Mouse (Mus musculus) CH12.LX (cell line): ENCODE measurements around the gene Gm21060. TPM values are rescaled to one million over a fixed set of nuclear protein-coding genes. Genes with fewer than 3 reads are reported as not detected.
"Not testable (repeated sequence)": the region's sequence is repeated elsewhere in the genome, so short reads cannot be mapped to it uniquely, and the experiment has no call there.

ENCODE experiments used
- DNase-seq: peaks from one replicate; pipeline ENCODE4 v3.0.0-alpha.2; 2013; ENCODE audit errors: extremely low read depth
- H3K27ac ChIP-seq: 2 replicates; pipeline ENCODE4 v1.5.1; 2012; ENCODE audit warnings: low read depth, mild to moderate bottlenecking, control low read depth, moderate library complexity; ENCODE audit not compliant: insufficient read depth
- H3K27me3 ChIP-seq: replicated peaks from 2 replicates; pipeline ENCODE3; 2012; ENCODE audit warnings: inconsistent platforms
- H3K36me3 ChIP-seq, 2 experiments: replicated peaks in 1 of 2; 2 replicates each; pipeline versions ENCODE3 to v1.6.1; 2012; ENCODE audit warnings: inconsistent platforms in 1 of 2, low read length in 1 of 2, mild to moderate bottlenecking in 1 of 2, mixed read lengths in 1 of 2, moderate library complexity in 1 of 2; ENCODE audit not compliant: control insufficient read depth in 1 of 2, insufficient read depth in 1 of 2
- H3K4me1 ChIP-seq, 2 experiments: 2 replicates each; pipeline ENCODE4 v1.6.1; 2012; ENCODE audit warnings: inconsistent platforms in 1 of 2, moderate library complexity in 1 of 2; ENCODE audit not compliant: insufficient read depth in 2 of 2, control insufficient read depth in 1 of 2
- H3K4me2 ChIP-seq: 2 replicates; pipeline ENCODE4 v1.6.1; 2012; ENCODE audit warnings: low read depth, mild to moderate bottlenecking, control low read depth; ENCODE audit not compliant: poor library complexity, insufficient read depth, severe bottlenecking
- H3K4me3 ChIP-seq, 3 experiments: fragments of 150-350 bp in 1 of 3; sonication (generic) in 1 of 3; replicated peaks in 1 of 3; 2 replicates each; pipeline versions ENCODE3 to v1.5.1; 2011 to 2012; ENCODE audit warnings: low read depth in 2 of 3, low read length in 2 of 3, mild to moderate bottlenecking in 2 of 3, moderate library complexity in 2 of 3, control low read depth in 1 of 3, improper control_type of control experiment in 1 of 3, inconsistent platforms in 1 of 3, mixed read lengths in 1 of 3; ENCODE audit not compliant: poor library complexity in 1 of 3
- H3K79me2 ChIP-seq: replicated peaks from 2 replicates; pipeline ENCODE4 v1.6.1; 2012; ENCODE audit warnings: mild to moderate bottlenecking, moderate library complexity; ENCODE audit not compliant: control insufficient read depth, poor library complexity, insufficient read depth, severe bottlenecking; ENCODE audit errors: extremely low read depth
- H3K9ac ChIP-seq: 2 replicates; pipeline ENCODE4 v1.6.1; 2012; ENCODE audit warnings: low read depth, mild to moderate bottlenecking, control low read depth, moderate library complexity; ENCODE audit not compliant: insufficient read depth
- H3K9me3 ChIP-seq: replicated peaks from 2 replicates; pipeline ENCODE3; 2012; ENCODE audit warnings: low read length, inconsistent platforms, mixed read lengths
- BHLHE40 ChIP-seq: IDR thresholded peaks from 2 replicates; pipeline ENCODE4 v1.6.1; 2011; ENCODE audit warnings: mild to moderate bottlenecking, low read depth, low read length, improper control_type of control experiment
- CHD1 ChIP-seq: IDR thresholded peaks from 2 replicates; pipeline ENCODE4 v1.6.1; 2012; ENCODE audit warnings: low read depth, low read length, improper control_type of control experiment, inconsistent platforms
- CTCF ChIP-seq, 2 experiments: IDR thresholded peaks in 1 of 2; conservative IDR thresholded peaks in 1 of 2; 2 replicates each; pipeline ENCODE4 v1.5.1; 2011 to 2012; ENCODE audit warnings: low read depth in 2 of 2, low read length in 2 of 2, improper control_type of control experiment in 1 of 2, inconsistent platforms in 1 of 2, mild to moderate bottlenecking in 1 of 2, moderate library complexity in 1 of 2
- ELF1 ChIP-seq: IDR thresholded peaks from 2 replicates; pipeline ENCODE4 v1.6.1; 2014; ENCODE audit warnings: low read depth, mild to moderate bottlenecking, inconsistent platforms, low read length, improper control_type of control experiment
- EP300 ChIP-seq: IDR thresholded peaks from 2 replicates; pipeline ENCODE4 v1.6.1; 2011; ENCODE audit warnings: low read length, improper control_type of control experiment
- ETS1 ChIP-seq: conservative IDR thresholded peaks from 2 replicates; pipeline ENCODE4 v1.6.1; 2012; ENCODE audit warnings: low read depth, mild to moderate bottlenecking, inconsistent platforms, low read length, improper control_type of control experiment, moderate library complexity
- JUN ChIP-seq: IDR thresholded peaks from 2 replicates; pipeline ENCODE4 v1.6.1; 2011; ENCODE audit warnings: low read depth, mild to moderate bottlenecking, low read length, improper control_type of control experiment, moderate library complexity; ENCODE audit not compliant: insufficient read depth
- JUND ChIP-seq: conservative IDR thresholded peaks from 2 replicates; pipeline ENCODE4 v1.6.1; 2011; ENCODE audit warnings: low read depth, low read length, improper control_type of control experiment
- MAX ChIP-seq: IDR thresholded peaks from 2 replicates; pipeline ENCODE4 v1.6.1; 2011; ENCODE audit warnings: low read length, improper control_type of control experiment
- MXI1 ChIP-seq: IDR thresholded peaks from 2 replicates; pipeline ENCODE4 v1.6.1; 2011; ENCODE audit warnings: mild to moderate bottlenecking, low read depth, low read length, improper control_type of control experiment
- MYC ChIP-seq: IDR thresholded peaks from 2 replicates; pipeline ENCODE4 v1.6.1; 2011; ENCODE audit warnings: low read depth, mild to moderate bottlenecking, improper control_type of control experiment, low read length
- NELFE ChIP-seq: IDR thresholded peaks from 2 replicates; pipeline ENCODE4 v1.6.1; 2011; ENCODE audit warnings: low read depth, low read length, improper control_type of control experiment
- NRF1 ChIP-seq: IDR thresholded peaks from 2 replicates; pipeline ENCODE4 v1.6.1; 2014; ENCODE audit warnings: low read depth, mild to moderate bottlenecking, inconsistent platforms, low read length, improper control_type of control experiment, moderate library complexity
- POLR2A ChIP-seq: IDR thresholded peaks from 2 replicates; pipeline ENCODE4 v1.6.1; 2011; ENCODE audit warnings: low read depth, mild to moderate bottlenecking, improper control_type of control experiment, low read length
- RAD21 ChIP-seq: IDR thresholded peaks from 2 replicates; pipeline ENCODE4 v1.6.1; 2011; ENCODE audit warnings: low read depth, mild to moderate bottlenecking, low read length, improper control_type of control experiment, moderate library complexity
- SIN3A ChIP-seq: IDR thresholded peaks from 2 replicates; pipeline ENCODE4 v1.6.1; 2012; ENCODE audit warnings: low read length, improper control_type of control experiment, inconsistent platforms
- TBP ChIP-seq: conservative IDR thresholded peaks from 2 replicates; pipeline ENCODE4 v1.6.1; 2011; ENCODE audit warnings: low read depth, low read length, improper control_type of control experiment
- TCF12 ChIP-seq: IDR thresholded peaks from 2 replicates; pipeline ENCODE4 v1.6.1; 2014; ENCODE audit warnings: low read depth, mild to moderate bottlenecking, inconsistent platforms, low read length, improper control_type of control experiment
- USF1 ChIP-seq: IDR thresholded peaks from 2 replicates; pipeline ENCODE4 v1.6.1; 2014; ENCODE audit warnings: low read depth, mild to moderate bottlenecking, inconsistent platforms, low read length, improper control_type of control experiment
- ZMIZ1 ChIP-seq: IDR thresholded peaks from 2 replicates; pipeline ENCODE4 v1.6.1; 2012; ENCODE audit warnings: low read depth, mild to moderate bottlenecking, inconsistent platforms, low read length, improper control_type of control experiment
- dilution Hi-C: fragments of 300-500 bp; cut with MboI; formaldehyde crosslinking; loops from 2 replicates; pipeline ENCODE4 v1.14.3; 2020; ENCODE audit warnings: low sequenced_read_pairs; ENCODE audit not compliant: extremely low pct_unique_long_range_greater_than_20kb, extremely low pct_ligation_motif_present
- in situ Hi-C: fragments of 300-500 bp; cut with MboI; formaldehyde crosslinking; loops from 3 replicates; pipeline ENCODE4 v1.14.3; 2019; ENCODE audit warnings: low sequenced_read_pairs, low pct_ligation_motif_present, low pct_unique_long_range_greater_than_20kb, mixed read lengths
- polyA plus RNA-seq: library from polyadenylated mRNA; unstranded; fragments of >175 nt; gene quantifications from 2 replicates; pipeline ENCODE4 v1.2.1, GENCODE M21; 2012; ENCODE audit warnings: low read depth; ENCODE audit not compliant: insufficient read length
- total RNA-seq, 2 experiments: library from RNA; depleted of rRNA; stranded (reverse); fragments of 300-350 nt in 1 of 2; fragments of >200 nt in 1 of 2; gene quantifications; 2 replicates each; pipeline ENCODE4 v1.2.3; 2012 to 2014

The Gm21060 gene
- total and polyA plus RNA-seq, 3 experiments = 3.0 TPM; not detected in 2

GRCm38 (mm10) chr19:61312400-61312799 lies 15.5 kb upstream of the Gm21060 start:
- Histone ChIP-seq H3K27ac (peak overlapping the region; percentile 70), H3K4me3 (peak overlapping the region in 1 of 3 experiments; percentile 51), H3K9ac (peak overlapping the region; percentile 41; the same call in 1 of the 2 replicates), H3K4me2 (peak overlapping the region; percentile 78), H3K79me2 (peaks cover 38% of the 10 kb centered on the region)
- H3K36me3 ChIP-seq, H3K4me1 ChIP-seq, DNase-seq, in situ Hi-C loops, H3K9me3 ChIP-seq, H3K27me3 ChIP-seq, dilution Hi-C loops: not testable (repeated sequence)
- peak; percentile 72; the same call in 1 of the 2 replicates for TF ChIP-seq MYC
- TF ChIP-seq TBP = 0 out of 2 replicates have a peak, but pooled peaks have one; percentile 17
- TF ChIP-seq MAX = peak; percentile 54; the same call in 1 of the 2 replicates
- peak; percentile 24; the same call in 1 of the 2 replicates for TF ChIP-seq POLR2A

GRCm38 (mm10) chr19:61308083-61308482 lies 11.2 kb upstream of the Gm21060 start:
- H3K4me2 ChIP-seq, H3K4me3 ChIP-seq, H3K9me3 ChIP-seq, dilution Hi-C loops, H3K4me1 ChIP-seq, H3K27me3 ChIP-seq, H3K27ac ChIP-seq, DNase-seq, in situ Hi-C loops, H3K9ac ChIP-seq: not testable (repeated sequence)
- peaks cover 0 to 22% of the 10 kb centered on the region in 2 experiments for H3K36me3 ChIP-seq
- peaks cover 60% of the 10 kb centered on the region for H3K79me2 ChIP-seq

GRCm38 (mm10) chr19:61285033-61285432 lies 11.8 kb downstream of the Gm21060 start:
- H3K27ac ChIP-seq, dilution Hi-C loops, H3K4me3 ChIP-seq, H3K9ac ChIP-seq, H3K4me2 ChIP-seq, H3K27me3 ChIP-seq, H3K9me3 ChIP-seq, H3K79me2 ChIP-seq, H3K4me1 ChIP-seq, H3K36me3 ChIP-seq, DNase-seq, in situ Hi-C loops: not testable (repeated sequence)

GRCm38 (mm10) chr19:61283581-61283980 lies 13.3 kb downstream of the Gm21060 start:
- no peak overlapping the region for H3K4me3 ChIP-seq
- DNase-seq = no peak
- no peaks in the 10 kb centered on the region for H3K4me1 ChIP-seq
- H3K9ac ChIP-seq = no peak overlapping the region
- no peaks in the 10 kb centered on the region for H3K27me3 ChIP-seq
- H3K4me2 ChIP-seq = no peak overlapping the region
- no peaks in the 10 kb centered on the region for H3K36me3 ChIP-seq
- H3K79me2 ChIP-seq = no peaks in the 10 kb centered on the region
- dilution Hi-C loops (no loop called here), in situ Hi-C loops (no loop called here)
- no peak overlapping the region for H3K27ac ChIP-seq
- H3K9me3 ChIP-seq = no peaks in the 10 kb centered on the region
- TF ChIP-seq USF1 = no peak
- TF ChIP-seq JUND = no peak
- TF ChIP-seq JUN = no peak
- TF ChIP-seq NRF1 = no peak
- no peak for TF ChIP-seq ELF1
- no peak for TF ChIP-seq EP300
- no peak for TF ChIP-seq ZMIZ1
- no peak for TF ChIP-seq CHD1
- TF ChIP-seq BHLHE40 = no peak
- TF ChIP-seq NELFE = no peak
- TF ChIP-seq ETS1 = no peak
- no peak for TF ChIP-seq MAX
- TF ChIP-seq TBP = no peak
- no peak for TF ChIP-seq MXI1
- no peak for TF ChIP-seq RAD21
- no peak for TF ChIP-seq TCF12
- no peak for TF ChIP-seq CTCF (conservative IDR thresholded peaks at IDR 0.05 in 1 of 2, IDR thresholded peaks at IDR 0.05 in 1 of 2; ENCODE audit: low read depth in 2 of 2, low read length in 2 of 2)
- no peak for TF ChIP-seq SIN3A
